Mouse (Mus musculus) MEL-GATA-1-ER (cell line): Measurements from ENCODE around the gene Klre1.

ENCODE experiments used
- DNase-seq: peaks from one replicate; pipeline ENCODE4 v3.0.0-alpha.2; 2012; ENCODE audit warnings: low read depth; ENCODE audit errors: extremely low read depth

Klre1 gene

GRCm38 (mm10) chr6:129577605-129578004 lies at the start of gene Klre1:
Gene Klre1, plus strand, starts transcription at chr6:129577905.
- DNase-seq, result no peak

DNA sequence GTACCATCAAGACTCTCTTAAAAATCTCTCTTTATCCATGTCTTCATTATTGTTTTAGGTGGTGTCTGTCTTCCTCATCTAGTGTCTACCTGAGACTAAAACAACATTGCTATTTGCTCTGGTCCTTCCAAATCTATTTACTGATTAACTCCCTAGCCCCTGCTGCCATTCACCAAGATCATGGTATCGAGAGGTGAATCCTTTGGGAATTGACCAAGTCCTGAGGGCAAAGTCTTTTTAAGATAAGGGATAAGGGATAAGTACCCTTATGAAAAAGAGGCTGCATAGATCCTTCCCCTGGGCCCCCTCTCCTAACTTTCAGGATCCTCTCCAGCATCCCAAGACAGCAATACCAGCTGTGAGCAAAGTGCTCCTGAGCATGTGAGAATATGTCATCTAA lies 48.1 kb upstream of the Klre1 start:
- no peak for DNase-seq

GRCm38 (mm10) chr6:129530261-129530660 lies 47.4 kb upstream of the Klre1 start:
- no peak for DNase-seq

DNA sequence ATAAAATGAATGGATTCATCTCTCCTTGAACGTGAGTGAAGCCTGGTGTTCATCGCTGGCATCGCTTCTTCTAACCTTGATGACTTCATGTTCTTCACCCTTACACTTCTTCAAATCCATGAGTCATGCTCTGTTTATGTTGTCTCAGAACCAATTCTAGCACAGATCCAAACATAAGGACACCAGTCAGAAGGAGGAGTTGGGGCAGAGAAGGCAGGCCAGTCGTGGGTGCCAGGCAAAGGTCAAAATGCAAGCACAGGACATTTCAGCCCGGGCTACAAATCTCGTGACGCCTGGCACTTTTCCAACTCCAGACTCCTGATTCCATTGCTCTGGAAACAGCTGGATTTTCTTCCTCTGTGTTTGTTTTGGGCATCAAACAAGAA lies 45.2 kb upstream of the Klre1 start:
- DNase-seq, result no peak

- DNase-seq, result no peak
These were observed 44.5 kb upstream of the Klre1 start, which contains the start of gene Gabarapl1 for GRCm38 (mm10) chr6:129532942-129533860. Gene Gabarapl1, plus strand, starts transcription at chr6:129533160.

GRCm38 (mm10) chr6:129534057-129534456 lies 43.6 kb upstream of the Klre1 start:
- DNase-seq, result no peak

DNA sequence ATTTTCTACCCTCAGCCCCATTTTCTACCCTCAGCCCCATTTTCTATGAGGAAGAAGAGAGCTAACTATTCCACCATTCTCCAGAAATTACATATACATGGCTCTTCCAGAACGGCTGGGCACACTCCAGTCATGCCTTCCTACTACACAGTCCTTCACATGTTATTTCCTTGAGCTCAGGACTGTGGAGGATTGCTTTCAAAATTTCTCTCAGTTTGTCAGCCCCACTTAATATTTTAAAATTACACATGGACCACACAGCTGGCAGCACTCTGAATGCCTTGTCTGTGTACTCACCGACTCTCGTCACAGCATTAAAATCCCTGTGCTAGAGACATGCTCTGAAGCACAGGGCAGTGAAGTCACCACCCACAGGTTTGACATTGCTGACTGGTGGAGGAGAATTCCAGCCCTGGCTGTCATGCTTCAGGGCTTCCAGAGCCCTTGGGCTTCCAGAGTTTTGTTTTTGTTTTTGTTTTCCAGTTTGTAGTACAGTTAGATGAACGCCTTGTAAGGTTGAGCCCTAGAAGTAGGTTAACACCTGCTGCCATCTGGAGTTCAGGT lies 43.0 kb upstream of the Klre1 start:
- DNase-seq, result no peak

DNA sequence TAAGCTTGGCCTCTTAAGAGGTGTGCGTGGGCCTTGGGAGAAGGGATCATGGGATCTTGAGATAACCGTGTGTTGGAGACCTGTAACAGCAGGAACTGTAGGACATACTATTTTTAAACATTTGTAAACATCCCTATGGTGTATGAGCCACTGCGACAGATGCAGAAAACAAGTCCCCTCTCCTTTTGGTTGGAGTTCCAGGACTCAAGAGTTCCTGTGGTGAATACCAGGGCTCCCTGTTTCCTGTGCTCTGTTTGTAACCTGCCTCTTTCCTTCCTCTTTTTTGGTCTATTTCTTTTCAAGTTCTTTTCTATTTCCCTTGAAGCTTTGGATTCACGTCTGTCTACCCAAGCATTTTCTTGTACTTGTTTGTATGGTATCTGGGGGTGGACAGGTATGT lies 42.0 kb upstream of the Klre1 start:
- DNase-seq, result no peak

DNA sequence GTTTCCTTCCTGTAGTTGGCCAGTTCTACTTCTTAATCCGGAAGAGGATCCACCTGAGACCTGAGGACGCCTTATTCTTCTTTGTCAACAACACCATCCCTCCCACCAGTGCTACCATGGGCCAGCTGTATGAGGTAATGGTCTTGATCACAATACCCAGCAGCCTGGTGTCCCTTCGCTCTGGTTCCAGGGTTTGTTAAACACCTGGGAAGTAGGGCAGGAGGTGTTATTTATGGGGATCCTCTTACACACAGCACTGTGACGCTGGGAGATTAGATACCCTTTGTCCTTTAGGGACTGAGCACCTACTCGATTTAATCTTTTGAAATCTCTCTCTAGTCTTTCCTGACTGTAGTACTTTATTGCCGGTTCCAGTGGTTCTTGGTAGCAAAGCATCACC lies 39.1 kb upstream of the Klre1 start:
- no peak for DNase-seq

DNA sequence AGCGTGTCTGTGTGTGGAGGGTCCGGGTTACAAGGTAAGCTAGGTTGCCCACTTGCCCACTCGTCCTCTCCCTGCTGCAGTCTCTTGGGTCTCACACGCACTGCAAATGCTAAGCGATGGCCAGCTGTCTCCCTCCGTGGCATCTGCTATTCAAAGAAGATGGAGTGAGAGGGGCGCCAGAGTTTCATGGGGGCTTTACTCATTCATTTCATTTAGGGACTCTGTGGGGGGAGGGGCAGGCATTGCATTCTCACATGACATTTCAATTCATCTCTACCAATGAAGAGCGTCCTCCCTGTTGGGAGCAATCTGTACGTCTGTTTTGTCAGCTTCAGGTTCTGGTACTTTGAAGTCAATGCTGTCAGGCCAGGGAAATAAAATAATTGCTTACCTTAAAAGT lies 35.8 kb upstream of the Klre1 start:
- DNase-seq, result no peak

DNA sequence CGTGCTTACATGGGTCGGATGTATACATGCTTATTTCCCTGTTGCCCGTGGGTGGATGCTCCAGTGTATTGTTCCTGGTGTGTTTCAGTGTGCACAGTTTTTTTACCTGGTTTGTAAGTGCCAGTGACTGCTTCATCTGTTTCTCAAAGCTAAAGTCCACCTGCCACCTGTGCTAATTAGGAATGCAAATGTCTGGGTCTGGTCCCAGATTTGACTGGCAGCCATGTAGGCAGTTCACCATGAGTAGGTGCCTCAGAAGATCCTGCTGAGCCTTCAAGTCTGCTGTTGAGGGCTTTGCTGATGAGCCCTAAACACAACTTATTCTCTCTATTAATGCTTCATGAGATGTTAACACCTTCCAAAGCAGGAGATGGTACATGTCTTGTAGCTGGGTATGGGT lies 35.2 kb upstream of the Klre1 start:
- no peak for DNase-seq

DNA sequence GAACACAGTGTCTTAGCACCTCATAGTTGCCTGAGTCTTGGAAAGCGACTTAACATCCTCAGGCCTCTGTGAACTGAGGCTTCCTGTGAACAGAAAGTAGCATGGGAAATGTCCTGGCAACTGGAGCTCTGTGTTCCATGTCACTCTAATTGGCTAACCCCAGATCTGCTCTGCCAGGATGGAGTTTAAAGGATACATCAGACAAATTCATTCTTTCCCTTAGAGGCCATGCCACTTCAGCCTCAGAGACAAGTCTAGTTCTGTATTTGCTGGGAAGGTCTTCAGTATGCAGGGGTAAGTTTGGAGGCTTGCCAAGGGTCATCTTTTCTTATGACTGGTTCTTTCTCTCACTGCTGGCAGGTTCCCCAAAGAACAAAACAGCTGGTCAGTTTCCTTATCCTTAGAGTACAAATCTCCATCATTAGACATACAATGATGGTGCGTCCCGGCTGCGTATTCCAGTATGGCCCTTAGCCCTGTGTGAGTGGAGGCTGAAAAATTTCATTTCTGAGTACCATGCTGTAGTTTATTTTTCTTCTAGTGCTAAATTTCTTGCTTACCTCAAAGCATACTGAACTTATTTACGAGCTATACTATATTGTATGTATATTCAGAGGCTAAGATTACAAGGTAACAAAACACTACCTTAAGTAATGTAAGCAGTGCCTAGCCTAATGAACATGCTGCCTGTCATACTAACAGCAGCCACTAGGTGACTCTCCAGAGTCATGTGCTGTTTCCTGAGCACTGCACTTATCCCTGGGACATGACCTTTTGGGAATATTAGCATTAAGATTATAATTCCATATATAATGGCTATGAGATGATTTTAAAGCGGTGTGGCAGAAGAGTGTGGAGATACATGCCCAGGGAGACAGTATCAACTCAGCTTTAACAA lies 33.7 kb upstream of the Klre1 start:
- DNase-seq, result peak; percentile 26

GRCm38 (mm10) chr6:129547277-129547676 lies 30.4 kb upstream of the Klre1 start:
- DNase-seq, result no peak

DNA sequence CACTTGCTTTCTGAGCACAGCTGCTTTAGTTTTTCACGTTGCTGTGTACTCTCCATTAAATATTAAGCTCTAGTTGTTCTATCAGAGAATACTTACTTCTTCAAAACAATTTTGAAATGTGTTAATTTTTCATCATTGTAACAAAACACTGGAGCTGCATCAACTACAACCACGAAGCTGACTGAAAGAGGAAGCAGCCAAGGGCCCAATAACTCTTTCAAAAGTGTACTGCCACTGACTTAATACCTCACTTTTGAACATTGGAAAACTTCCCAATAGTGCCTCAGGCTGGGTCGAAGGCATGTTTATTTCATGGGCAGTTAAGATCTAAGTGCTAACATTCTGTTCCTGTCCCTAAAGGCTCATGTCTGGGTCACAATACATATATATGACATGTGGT lies 29.7 kb upstream of the Klre1 start:
- no peak for DNase-seq

GRCm38 (mm10) chr6:129557298-129558023 lies 20.2 kb upstream of the Klre1 start:
- DNase-seq, result no peak

DNA sequence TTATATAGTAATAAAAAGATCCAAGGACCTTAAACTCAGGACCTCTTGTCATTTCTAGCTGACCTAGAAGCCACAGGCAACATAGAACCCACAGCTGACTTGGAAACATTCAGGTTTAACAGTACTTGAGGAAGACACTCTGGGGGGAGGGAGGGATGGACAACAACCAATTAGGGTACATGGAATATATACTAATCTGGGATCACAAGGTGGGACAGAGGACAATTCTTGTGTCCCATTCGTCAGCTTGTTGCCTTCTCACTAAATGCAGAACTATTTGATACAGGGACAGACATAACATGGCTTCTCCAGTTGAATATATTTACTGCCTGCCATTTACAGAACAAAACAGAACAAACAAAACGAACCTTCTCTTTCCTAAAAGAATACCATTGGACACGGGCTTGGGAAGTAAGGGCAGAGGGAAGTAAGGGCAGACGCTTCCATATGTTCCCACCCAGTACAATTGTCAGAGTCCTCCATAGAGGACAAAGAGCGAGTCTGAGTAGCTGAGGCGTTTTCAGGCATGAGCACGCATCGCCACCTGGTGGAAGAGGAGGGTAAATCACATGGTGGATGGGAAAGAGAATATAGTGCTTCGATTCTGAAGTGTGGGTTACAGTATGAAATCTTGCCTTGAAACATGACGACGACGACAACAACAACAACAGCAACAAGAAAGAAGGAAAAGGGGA lies 18.6 kb upstream of the Klre1 start:
- peak; percentile 47 for DNase-seq

DNA sequence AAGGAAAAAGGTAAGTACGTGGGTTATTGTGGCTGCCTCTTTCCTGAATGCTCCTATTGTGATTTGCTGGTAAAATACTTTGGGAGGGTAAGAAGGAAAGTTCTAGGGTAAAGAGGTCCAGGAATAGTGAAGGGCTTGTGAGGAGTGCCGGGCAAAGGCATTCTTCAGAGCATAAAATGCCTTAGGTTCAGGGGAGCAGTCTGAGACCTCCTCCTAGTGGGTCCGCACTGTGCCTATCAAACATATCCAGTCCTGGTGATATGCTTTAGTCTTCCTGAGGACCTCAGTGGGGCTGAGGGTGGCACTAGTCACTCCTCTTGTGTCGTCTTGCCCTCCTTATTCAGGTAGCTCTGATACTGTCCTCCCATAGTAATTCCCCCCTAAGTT lies 18.1 kb upstream of the Klre1 start:
- no peak for DNase-seq

- DNase-seq, result no peak
These were observed 12.4 kb upstream of the Klre1 start for GRCm38 (mm10) chr6:129565257-129565656.

DNA sequence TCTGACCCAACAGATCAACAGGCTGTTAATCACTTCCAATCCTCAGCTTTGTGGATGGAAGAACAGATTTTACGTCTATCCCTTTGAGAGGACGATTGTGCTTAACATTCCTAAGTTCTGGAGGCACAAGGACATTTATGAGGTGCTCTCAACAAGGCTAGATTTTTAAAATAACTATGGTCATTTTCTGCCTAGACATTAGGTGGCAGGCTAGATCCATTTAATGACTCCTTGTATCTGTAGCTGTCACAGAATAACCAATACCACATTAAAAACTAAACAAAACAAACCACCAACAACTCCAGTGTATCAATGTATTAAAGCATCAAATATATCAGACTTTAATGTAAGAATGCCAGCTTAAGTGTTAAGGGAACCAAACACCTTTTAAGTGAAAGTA lies 2.4 kb upstream of the Klre1 start:
- no peak for DNase-seq

GRCm38 (mm10) chr6:129581274-129581673 lies 3.6 kb downstream of the Klre1 start:
- peak; percentile 23 for DNase-seq

- peak; percentile 33 for DNase-seq
These were observed 4.2 kb downstream of the Klre1 start for GRCm38 (mm10) chr6:129581896-129582295.
